Mouse (Mus musculus) large intestine, adult 2 months (tissue): ENCODE measurements at regions not wholly inside any gene's neighbourhood (a gene's known extent, or its start where the extent isn't known, plus 50 kb on each side); places are given as distances from the start of the nearest gene placed in this dataset.

Experiments
- DNase-seq: peaks from one replicate; pipeline ENCODE4 v3.0.0-alpha.2; 2012; ENCODE audit warnings: low read depth, low spot score
- WGBS: fragments of 180-500 bp; shearing (Covaris S2); methylation state at CpG from one replicate; pipeline ENCODE4 v1.1.7; 2018; 5-methylcytosine and 5-hydroxymethylcytosine counted together

GRCm38 (mm10) chr7:37181109-37181508 lies 483.2 kb downstream of the Tshz3 start:
- DNase-seq = no peak
- 59% methylated on average over 4 of the region's 4 CpGs for WGBS

- WGBS = 25% methylated on average over 2 of the region's 2 CpGs
- no peak for DNase-seq
These were observed 494.6 kb downstream of the Tshz3 start for GRCm38 (mm10) chr7:37192536-37192935.

GRCm38 (mm10) chr7:37204800-37205199 lies 506.9 kb downstream of the Tshz3 start:
- 28% methylated on average over 5 of the region's 5 CpGs for WGBS
- DNase-seq = no peak

- DNase-seq = no peak
- WGBS = 54% methylated on average over 7 of the region's 7 CpGs
These were observed 510.4 kb downstream of the Tshz3 start for GRCm38 (mm10) chr7:37208305-37208704.

- DNase-seq = no peak
These were observed 515.8 kb downstream of the Tshz3 start for GRCm38 (mm10) chr7:37213751-37214181.

GRCm38 (mm10) chr7:37215498-37215897 lies 517.6 kb downstream of the Tshz3 start:
- DNase-seq = no peak
- 56% methylated on average over 6 of the region's 6 CpGs for WGBS

More at GRCm38 (mm10) chr7:37213751-37214181, 515.8 kb downstream of the Tshz3 start:
- WGBS = 24% methylated on average over 3 of the region's 3 CpGs

GRCm38 (mm10) chr7:37220476-37220875 lies 522.6 kb downstream of the Tshz3 start:
- DNase-seq = no peak
- 79% methylated on average over 5 of the region's 5 CpGs for WGBS

- WGBS = 69% methylated on average over 3 of the region's 3 CpGs
- DNase-seq = no peak
These were observed 528.5 kb downstream of the Tshz3 start for GRCm38 (mm10) chr7:37226423-37226822.

GRCm38 (mm10) chr7:37230641-37231347 lies 532.9 kb downstream of the Tshz3 start:
- no peak for DNase-seq
- WGBS = 47% methylated on average over 6 of the region's 6 CpGs

- DNase-seq = no peak
- WGBS = 77% methylated on average over 6 of the region's 6 CpGs
These were observed 532.6 kb downstream of the Zfp536 start for GRCm38 (mm10) chr7:37240832-37241231.

GRCm38 (mm10) chr7:37241781-37242180 lies 531.7 kb downstream of the Zfp536 start:
- WGBS = 59% methylated on average over 7 of the region's 7 CpGs
- no peak for DNase-seq

- no peak for DNase-seq
- 93% methylated on average over 8 of the region's 8 CpGs for WGBS
These were observed 531.0 kb downstream of the Zfp536 start for GRCm38 (mm10) chr7:37242476-37242875.

- no peak for DNase-seq
- 83% methylated on average over 4 of the region's 4 CpGs for WGBS
These were observed 527.3 kb downstream of the Zfp536 start for GRCm38 (mm10) chr7:37246156-37246555.

GRCm38 (mm10) chr7:37254431-37254830 lies 519.0 kb downstream of the Zfp536 start:
- 73% methylated on average over 9 of the region's 9 CpGs for WGBS

GRCm38 (mm10) chr7:37255840-37256239 lies 517.6 kb downstream of the Zfp536 start:
- DNase-seq = no peak
- 51% methylated on average over 3 of the region's 3 CpGs for WGBS

More at GRCm38 (mm10) chr7:37254431-37254830, 519.0 kb downstream of the Zfp536 start:
- DNase-seq = no peak

GRCm38 (mm10) chr7:37259293-37259692 lies 514.1 kb downstream of the Zfp536 start:
- DNase-seq = no peak
- WGBS = 49% methylated on average over 6 of the region's 6 CpGs

GRCm38 (mm10) chr7:37262846-37263245 lies 510.6 kb downstream of the Zfp536 start:
- DNase-seq = no peak
- 47% methylated on average over 3 of the region's 3 CpGs for WGBS

GRCm38 (mm10) chr7:37267404-37267803 lies 506.0 kb downstream of the Zfp536 start:
- DNase-seq = no peak
- WGBS = 83% methylated on average over 4 of the region's 4 CpGs

- WGBS = 82% methylated on average over 3 of the region's 3 CpGs
These were observed 502.6 kb downstream of the Zfp536 start for GRCm38 (mm10) chr7:37270841-37271240.

GRCm38 (mm10) chr7:37290018-37290417 lies 483.4 kb downstream of the Zfp536 start:
- DNase-seq = no peak
- WGBS = 41% methylated on average over 5 of the region's 5 CpGs

More at GRCm38 (mm10) chr7:37270841-37271240, 502.6 kb downstream of the Zfp536 start:
- DNase-seq = no peak

GRCm38 (mm10) chr7:37290493-37291045 lies 482.9 kb downstream of the Zfp536 start:
- no peak for DNase-seq
- WGBS = 54% methylated on average over 19 of the region's 19 CpGs
